In the genomic region with DNA sequence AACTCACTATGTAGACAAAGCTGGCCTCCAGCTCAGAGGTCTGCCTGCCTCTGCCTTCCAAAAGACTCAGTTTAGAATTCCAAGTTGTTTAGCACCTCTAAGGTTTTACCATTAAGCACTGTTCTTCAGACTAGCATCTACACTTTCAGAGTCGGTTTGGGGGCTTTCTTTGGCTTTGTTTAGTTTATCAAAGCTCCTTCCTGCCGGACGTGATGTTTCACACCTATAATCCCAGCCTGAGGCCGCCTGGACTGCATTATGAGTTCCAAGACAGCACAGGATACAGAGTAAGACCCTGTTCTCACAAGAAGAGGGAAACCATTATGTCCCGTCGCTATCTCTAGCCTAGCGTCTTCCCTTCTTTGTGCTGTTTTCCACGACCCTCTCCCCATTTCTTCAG, we compare ENCODE assay signal across 8 mouse cellular contexts. TPM values are rescaled to one million over a fixed set of nuclear protein-coding genes. Genes with fewer than 3 reads are reported as not detected.
A peak's percentile ranks its signal among the peaks of the same experiment; 100 is the strongest.
DNase-seq lines count a peak whose midpoint lies in the region; ATAC-seq and TF ChIP-seq lines count a peak whose summit lies in the region.

No protein-coding gene starts in this region.

- TF ChIP-seq CTCF in hindbrain, postnatal 0 days (IDR thresholded peaks at IDR 0.05; ENCODE audit: low read depth) = no peak
- no peak for TF ChIP-seq CTCF in thymus, adult 2 months (IDR thresholded peaks at IDR 0.05; ENCODE audit: borderline replicate concordance, control insufficient read depth, extremely low read depth, insufficient read depth, low read length, poor library complexity)

- ATAC-seq in kidney, embryonic 15.5 days (replicated peaks; ENCODE audit: low FRiP score) = no peak
- ATAC-seq in embryonic facial prominence, embryonic 11.5 days (replicated peaks; ENCODE audit: insufficient number of reproducible peaks, low FRiP score, low TSS enrichment, low read depth) = no peak
- ATAC-seq in hindbrain, postnatal 0 days = no peak
- ATAC-seq in midbrain, embryonic 15.5 days (replicated peaks) = no peak

- no peaks in the 10 kb centered on the region for H3K9me3 ChIP-seq in kidney, embryonic 15.5 days (replicated peaks)
- no peaks in the 10 kb centered on the region for H3K9me3 ChIP-seq in embryonic facial prominence, embryonic 11.5 days (replicated peaks; ENCODE audit: control insufficient read depth, low read length)
- H3K9me3 ChIP-seq in hindbrain, postnatal 0 days (ENCODE audit: low read length) = no peaks in the 10 kb centered on the region
- no peaks in the 10 kb centered on the region for H3K9me3 ChIP-seq in midbrain, embryonic 15.5 days

- peak overlapping the region; percentile 76 for H3K4me2 ChIP-seq in kidney, embryonic 15.5 days
- peak overlapping the region; percentile 40 for H3K4me2 ChIP-seq in embryonic facial prominence, embryonic 11.5 days (ENCODE audit: low read depth, low read length)
- peak overlapping the region; percentile 78; the same call in 1 of the 2 replicates for H3K4me2 ChIP-seq in hindbrain, postnatal 0 days (ENCODE audit: low read depth, low read length)
- H3K4me2 ChIP-seq in midbrain, embryonic 15.5 days = peak overlapping the region; percentile 76

- H3K36me3 ChIP-seq in kidney, embryonic 15.5 days = no peaks in the 10 kb centered on the region
- H3K36me3 ChIP-seq in embryonic facial prominence, embryonic 11.5 days (replicated peaks; ENCODE audit: control insufficient read depth, insufficient read depth, low read depth, low read length) = no peaks in the 10 kb centered on the region
- H3K36me3 ChIP-seq in hindbrain, postnatal 0 days (ENCODE audit: insufficient read depth, low read length) = no peaks in the 10 kb centered on the region
- H3K36me3 ChIP-seq in midbrain, embryonic 15.5 days (replicated peaks) = no peaks in the 10 kb centered on the region
- no peaks in the 10 kb centered on the region for H3K36me3 ChIP-seq in thymus, adult 2 months (ENCODE audit: control insufficient read depth, insufficient read depth, low read length)

- no peak for TF ChIP-seq POLR2A in thymus, adult 2 months (IDR thresholded peaks at IDR 0.05; ENCODE audit: control insufficient read depth, extremely low read depth, insufficient read depth, low read length, poor library complexity)

- no peak for DNase-seq in kidney, adult 8-10 months
- DNase-seq in embryonic facial prominence, embryonic 11.5 days (ENCODE audit: low spot score) = no peak
- DNase-seq in hindbrain, postnatal 0 days (ENCODE audit: low spot score) = no peak
- DNase-seq in layer of hippocampus, postnatal 36 days = no peak
- DNase-seq in thymus, adult 2 months = no peak
- DNase-seq in adrenal gland, postnatal 4 days (ENCODE audit: low spot score in 2 of 2) = no peak

- 0 out of 2 replicates have a peak, but pooled peaks cover 4% of the 10 kb centered on the region for H3K27me3 ChIP-seq in kidney, embryonic 15.5 days
- no peaks in the 10 kb centered on the region for H3K27me3 ChIP-seq in embryonic facial prominence, embryonic 11.5 days (ENCODE audit: control insufficient read depth, insufficient read depth, low read length)
- no peaks in the 10 kb centered on the region for H3K27me3 ChIP-seq in hindbrain, postnatal 0 days (ENCODE audit: insufficient read depth, low read length)
- H3K27me3 ChIP-seq in midbrain, embryonic 15.5 days (replicated peaks) = peaks cover 4% of the 10 kb centered on the region; the same call in 1 of the 2 replicates
- no peaks in the 10 kb centered on the region for H3K27me3 ChIP-seq in thymus, adult 2 months (ENCODE audit: control insufficient read depth, insufficient read depth, low read length)

- H3K4me3 ChIP-seq in kidney, embryonic 15.5 days (replicated peaks) = peak overlapping the region; percentile 94
- peak overlapping the region; percentile 91 for H3K4me3 ChIP-seq in embryonic facial prominence, embryonic 11.5 days (ENCODE audit: low read depth, low read length)
- peak overlapping the region; percentile 79; the same call in 1 of the 2 replicates for H3K4me3 ChIP-seq in hindbrain, postnatal 0 days (ENCODE audit: low read length)
- peak overlapping the region; percentile 85; the same call in 1 of the 2 replicates for H3K4me3 ChIP-seq in midbrain, embryonic 15.5 days
- H3K4me3 ChIP-seq in thymus, adult 2 months (ENCODE audit: control insufficient read depth, insufficient read depth, low read length) = no peak overlapping the region

- 42% methylated on average over 8 of the region's 8 CpGs for WGBS in kidney, embryonic 15.5 days
- WGBS in embryonic facial prominence, embryonic 11.5 days = 39% methylated on average over 8 of the region's 8 CpGs
- WGBS in hindbrain, postnatal 0 days = 63% methylated on average over 8 of the region's 8 CpGs
- 45% methylated on average over 8 of the region's 8 CpGs for WGBS in midbrain, embryonic 15.5 days
- 76% methylated on average over 8 of the region's 8 CpGs for WGBS in thymus, adult 2 months

- H3K4me1 ChIP-seq in kidney, embryonic 15.5 days = peaks cover 68% of the 10 kb centered on the region
- H3K4me1 ChIP-seq in embryonic facial prominence, embryonic 11.5 days (ENCODE audit: control insufficient read depth, insufficient read depth, low read length) = peaks cover 3% of the 10 kb centered on the region
- peaks cover 6% of the 10 kb centered on the region; the same call in 1 of the 2 replicates for H3K4me1 ChIP-seq in hindbrain, postnatal 0 days (ENCODE audit: insufficient read depth, low read length)
- peaks cover 45% of the 10 kb centered on the region for H3K4me1 ChIP-seq in midbrain, embryonic 15.5 days
- peaks cover 25% of the 10 kb centered on the region for H3K4me1 ChIP-seq in thymus, adult 2 months (replicated peaks; ENCODE audit: control insufficient read depth, insufficient read depth, low read length)

- peak overlapping the region; percentile 92; the same call in 1 of the 2 replicates for H3K9ac ChIP-seq in kidney, embryonic 15.5 days
- H3K9ac ChIP-seq in embryonic facial prominence, embryonic 11.5 days (replicated peaks; ENCODE audit: low read length) = no peak overlapping the region
- no peak overlapping the region for H3K9ac ChIP-seq in hindbrain, postnatal 0 days (replicated peaks; ENCODE audit: low read length)
- H3K9ac ChIP-seq in midbrain, embryonic 15.5 days = no peak overlapping the region

- H3K27ac ChIP-seq in kidney, embryonic 15.5 days = 0 out of 2 replicates have a peak overlapping the region, but pooled peaks have one; percentile 97
- H3K27ac ChIP-seq in embryonic facial prominence, embryonic 11.5 days (replicated peaks; ENCODE audit: low read depth, low read length) = no peak overlapping the region
- no peak overlapping the region for H3K27ac ChIP-seq in hindbrain, postnatal 0 days
- no peak overlapping the region; the same call in 1 of the 2 replicates for H3K27ac ChIP-seq in midbrain, embryonic 15.5 days
- no peak overlapping the region; the same call in 1 of the 2 replicates for H3K27ac ChIP-seq in thymus, adult 2 months (ENCODE audit: control insufficient read depth, insufficient read depth, low read length)

RNA-seq across cellular contexts. Expression of a gene that starts 2.1 kb away (rescaled TPM):
- polyA plus RNA-seq in kidney, embryonic 15.5 days (2015; fragmentation: Nextera tagmentation; extraction: Ambion mirVana) = 200 TPM in 2 replicates
- 148 and 156 TPM in 2 replicates for polyA plus RNA-seq in embryonic facial prominence, embryonic 11.5 days (2014; fragmentation: Nextera tagmentation; extraction: Ambion mirVana)
- total RNA-seq in hindbrain, postnatal 0 days (2014; rRNA removed) = 64.7 and 70.1 TPM in 2 replicates
- polyA plus RNA-seq in hindbrain, postnatal 0 days (2015; fragmentation: Nextera tagmentation; extraction: Ambion mirVana) = 57.1 and 59.7 TPM in 2 replicates
- polyA plus RNA-seq in midbrain, embryonic 15.5 days (2015; fragmentation: Nextera tagmentation; extraction: Ambion mirVana) = 63.8 and 69.5 TPM in 2 replicates
- 10 to 100 TPM; 36.3 to 40.6 TPM for total RNA-seq in layer of hippocampus, postnatal 36 days (2021)
- 50.2 and 55.1 TPM in 2 replicates for polyA plus RNA-seq in thymus, adult 2 months (2012; rRNA removed)
- total RNA-seq in adrenal gland, postnatal 4 days (2021) = 10 to 100 TPM; 83.9 to 96.2 TPM
